Mouse (Mus musculus) cortical plate, adult 2 months (tissue): ENCODE data around the gene Olfr138.

ENCODE experiments used
- CTCF ChIP-seq: fragments of 200-500 bp; IDR thresholded peaks from 2 replicates; pipeline ENCODE4 v1.5.1; 2011; ENCODE audit warnings: mild to moderate bottlenecking, control low read depth, low read length; ENCODE audit not compliant: insufficient read depth; ENCODE audit errors: extremely low read depth
- POLR2A ChIP-seq: fragments of 200-500 bp; IDR thresholded peaks from 2 replicates; pipeline ENCODE4 v1.6.1; 2011; ENCODE audit warnings: mild to moderate bottlenecking, low read length, control low read depth; ENCODE audit not compliant: insufficient read depth; ENCODE audit errors: extremely low read depth

GRCm38 (mm10) chr17:38260735-38261134 lies at the start of gene Olfr138:
- TF ChIP-seq CTCF (no peak), POLR2A (no peak)
